Mouse (Mus musculus) left cerebral cortex, postnatal 10 days (tissue): ENCODE data around the gene Hps3. TPM values are rescaled to one million over a fixed set of nuclear protein-coding genes. Genes with fewer than 3 reads are reported as not detected.
"Not testable (repeated sequence)": the region's sequence is repeated elsewhere in the genome, so short reads cannot be mapped to it uniquely, and the experiment has no call there.

Experiments
- DNase-seq, 2 experiments: peaks; one replicate each; pipeline ENCODE4 v3.0.0; 2021 to 2022; ENCODE audit warnings: low spot score in 2 of 2, mixed read lengths in 1 of 2; ENCODE audit errors: extremely low spot score in 1 of 2
- intact Hi-C: fragments of 180-260 bp; cut with DNase I; formaldehyde crosslinking; loops from one replicate; pipeline ENCODE4 v1.15.1; 2025
- total RNA-seq, 2 experiments: library from RNA; stranded (reverse); gene quantifications; 2 replicates each; pipeline ENCODE4 v1.2.3; 2021

The Hps3 gene
- total RNA-seq, 2 experiments from 2014 or later, result 20.0 to 20.5 TPM

GRCm38 (mm10) chr3:20010905-20011304 lies 24.2 kb downstream of the Hps3 start:
- DNase-seq, intact Hi-C loops: not testable (repeated sequence)

GRCm38 (mm10) chr3:20010464-20010863 lies 24.7 kb downstream of the Hps3 start:
- intact Hi-C loops, result no loop called here
- no peak for DNase-seq

GRCm38 (mm10) chr3:20007759-20008158 lies 27.4 kb downstream of the Hps3 start:
- DNase-seq, result no peak
- intact Hi-C loops, result no loop called here

DNA sequence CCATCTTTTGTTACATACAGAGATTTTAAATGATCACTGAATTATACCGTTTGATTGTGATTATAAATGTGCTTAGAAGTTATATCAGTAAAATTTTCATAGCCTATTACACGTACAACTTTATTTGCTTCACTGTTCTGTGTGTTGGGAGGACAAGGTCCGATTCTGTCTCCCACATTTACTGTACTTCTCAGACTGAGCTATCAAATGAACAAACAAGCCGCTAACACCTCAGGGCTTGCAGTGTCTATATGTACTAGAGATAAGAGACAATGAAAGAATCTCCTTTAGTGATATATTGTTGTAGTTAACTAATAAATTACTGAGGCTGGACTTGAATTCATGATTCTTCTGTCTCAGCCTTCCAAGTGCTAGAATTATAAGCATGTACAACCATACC lies 27.8 kb downstream of the Hps3 start:
- no peak for DNase-seq
- intact Hi-C loops, result no loop called here

DNA sequence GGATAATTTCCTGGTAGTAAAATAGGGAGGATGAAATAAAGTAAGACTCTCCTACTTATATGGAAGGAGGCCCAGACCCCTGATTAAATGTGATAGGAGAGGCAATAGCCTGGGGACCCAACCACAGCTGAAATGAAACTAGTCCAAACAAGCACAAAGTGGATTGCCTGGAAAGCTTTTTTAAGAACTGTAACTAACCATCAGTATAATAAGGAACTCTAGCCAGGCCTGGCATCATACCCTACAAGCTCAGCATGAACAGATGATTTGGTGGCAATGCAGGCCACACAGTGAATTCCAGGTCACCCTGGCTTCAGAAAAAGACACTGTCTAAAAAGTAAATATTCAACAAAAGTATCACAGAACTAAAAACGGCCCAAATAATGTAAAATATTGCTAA lies 29.5 kb downstream of the Hps3 start:
- intact Hi-C loops, result no loop called here
- DNase-seq, result no peak

- intact Hi-C loops, result no loop called here
These were observed 30.7 kb downstream of the Hps3 start for GRCm38 (mm10) chr3:20004422-20004821.

DNA sequence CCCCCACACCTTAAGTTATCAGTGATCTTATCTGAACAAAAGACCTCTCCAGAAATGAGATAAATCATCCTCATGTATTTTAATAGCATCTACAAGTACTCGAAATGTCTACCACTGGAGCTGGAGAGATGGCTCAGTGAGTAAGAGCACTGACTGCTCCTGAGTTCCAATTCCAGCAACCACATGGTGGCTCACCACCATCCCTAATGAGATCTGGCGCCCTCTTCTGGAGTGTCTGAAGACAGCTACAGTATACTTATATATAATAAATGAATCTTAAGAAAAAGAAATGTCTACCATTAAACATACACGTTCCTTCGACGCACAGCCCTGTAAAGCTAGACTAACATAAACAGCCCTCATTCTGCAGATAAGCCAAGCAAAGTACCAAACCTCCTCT lies 32.3 kb downstream of the Hps3 start:
- DNase-seq, result no peak

More at GRCm38 (mm10) chr3:20004422-20004821, 30.7 kb downstream of the Hps3 start:
- no peak for DNase-seq

DNA sequence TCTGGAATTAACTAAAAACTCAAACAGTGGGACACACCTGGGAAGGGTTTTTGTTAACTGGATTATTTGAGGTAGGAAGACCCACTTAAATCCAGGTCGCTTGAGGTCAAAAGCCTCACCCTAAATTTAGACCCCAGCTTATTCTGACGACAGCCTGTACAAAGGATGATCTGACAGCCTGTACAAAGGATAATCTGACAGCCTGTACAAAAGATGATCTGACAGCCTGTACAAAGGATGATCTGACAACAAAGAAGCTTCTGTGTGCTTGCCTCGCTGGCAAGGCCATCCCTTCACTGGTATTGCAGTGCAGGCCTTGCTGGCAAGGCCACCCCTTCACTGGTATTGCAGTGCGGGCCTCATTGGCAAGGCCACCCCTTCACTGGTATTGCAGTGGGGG lies 34.3 kb downstream of the Hps3 start:
- no peak for DNase-seq
- intact Hi-C loops, result no loop called here

More for the DNA sequence above, 32.3 kb downstream of the Hps3 start:
- intact Hi-C loops, result no loop called here

GRCm38 (mm10) chr3:19999551-19999950 lies 35.6 kb downstream of the Hps3 start:
- peak in 1 of 2 experiments; percentile 22 for DNase-seq
- intact Hi-C loops, result no loop called here

DNA sequence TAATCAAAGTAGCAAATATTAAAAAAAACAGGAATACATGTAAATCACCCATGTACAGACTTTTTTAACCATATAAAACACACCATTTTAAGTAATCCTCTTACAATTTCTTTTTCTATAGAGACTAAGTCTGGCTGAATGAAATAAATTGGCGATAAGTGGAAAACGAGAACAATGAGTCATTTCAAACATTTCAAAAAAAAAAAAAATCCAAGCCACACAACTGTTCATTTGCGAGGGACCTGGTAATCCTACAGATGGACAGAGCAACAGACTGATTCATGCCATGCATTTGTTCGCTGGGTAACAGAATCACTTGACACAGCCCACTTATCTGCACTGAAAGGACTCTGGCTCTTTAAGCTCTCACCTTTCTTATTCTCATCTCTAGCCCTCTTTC lies 42.7 kb downstream of the Hps3 start:
- no peak for DNase-seq
- intact Hi-C loops, result no loop called here

- DNase-seq, result no peak
- intact Hi-C loops, result no loop called here
These were observed 45.1 kb downstream of the Hps3 start for GRCm38 (mm10) chr3:19990031-19990430.

- no peak for DNase-seq
- intact Hi-C loops, result no loop called here
These were observed 49.0 kb downstream of the Hps3 start for GRCm38 (mm10) chr3:19986123-19986522.

DNA sequence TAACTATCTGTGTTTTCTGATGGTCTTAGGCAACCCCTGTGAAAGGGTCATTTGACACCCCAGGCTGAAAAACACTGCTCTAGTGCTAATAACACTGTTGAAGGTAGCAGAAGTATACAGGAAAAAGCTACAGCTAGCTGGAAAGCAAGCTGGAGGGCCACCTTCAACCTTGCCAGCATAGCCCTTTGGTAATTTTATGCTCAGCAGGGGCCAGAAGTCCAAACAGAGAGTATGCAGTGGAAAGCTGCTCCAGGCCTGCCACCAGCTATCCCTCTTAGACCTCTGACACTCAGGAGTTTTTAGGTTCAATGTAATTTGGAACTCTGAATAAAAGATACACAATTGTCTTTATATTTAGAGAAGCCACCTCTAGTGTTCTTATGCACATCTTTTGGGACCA lies 52.3 kb downstream of the Hps3 start:
- no peak for DNase-seq
- intact Hi-C loops, result no loop called here

DNA sequence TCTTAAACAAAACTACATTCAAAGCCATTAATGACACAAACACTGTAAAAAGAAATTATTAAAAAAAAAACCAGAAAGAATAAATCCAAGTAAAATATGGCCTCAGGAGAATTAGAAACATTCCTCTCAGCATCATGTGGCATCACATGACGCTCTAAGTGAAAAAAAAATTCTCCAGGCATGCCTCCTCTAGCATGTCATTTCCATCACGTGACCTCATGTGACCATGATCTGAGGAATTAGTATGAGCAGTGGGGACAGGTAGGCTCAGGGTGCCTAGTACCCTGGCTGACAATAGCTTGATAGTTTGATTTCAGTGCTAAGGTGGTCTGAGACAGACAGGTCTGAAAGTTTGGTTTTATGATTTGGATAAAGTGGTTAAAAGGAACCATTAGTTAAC lies 54.0 kb downstream of the Hps3 start:
- no peak for DNase-seq
- intact Hi-C loops, result no loop called here

- intact Hi-C loops, result no loop called here
- DNase-seq, result peak in 1 of 2 experiments; percentile 20
These were observed 56.6 kb downstream of the Hps3 start for GRCm38 (mm10) chr3:19978474-19978873.

- intact Hi-C loops, result no loop called here
- DNase-seq, result no peak
These were observed 69.0 kb downstream of the Hps3 start for GRCm38 (mm10) chr3:19966072-19966471.

DNA sequence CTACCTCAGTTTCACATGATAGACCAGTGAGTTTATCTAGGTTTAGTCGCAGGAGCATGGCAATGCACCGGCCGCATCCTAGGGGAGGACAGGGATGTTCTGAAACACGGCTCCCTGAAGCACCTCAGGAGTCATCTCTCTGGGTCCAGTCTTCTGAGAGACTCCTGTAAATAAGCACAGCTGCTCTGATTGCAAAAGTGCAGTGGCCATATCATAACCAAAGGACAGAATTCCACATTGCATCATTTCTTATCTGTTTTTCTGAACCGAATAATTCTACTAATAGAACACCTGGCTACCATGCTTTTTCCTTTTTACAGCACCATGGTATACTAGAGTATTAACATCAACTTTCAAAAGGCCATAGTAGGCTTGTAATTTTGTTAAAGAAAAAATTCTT lies 69.9 kb downstream of the Hps3 start:
- intact Hi-C loops, result no loop called here
- DNase-seq, result no peak

GRCm38 (mm10) chr3:19964625-19965188 lies 70.4 kb downstream of the Hps3 start:
- no peak for DNase-seq
- intact Hi-C loops, result no loop called here

DNA sequence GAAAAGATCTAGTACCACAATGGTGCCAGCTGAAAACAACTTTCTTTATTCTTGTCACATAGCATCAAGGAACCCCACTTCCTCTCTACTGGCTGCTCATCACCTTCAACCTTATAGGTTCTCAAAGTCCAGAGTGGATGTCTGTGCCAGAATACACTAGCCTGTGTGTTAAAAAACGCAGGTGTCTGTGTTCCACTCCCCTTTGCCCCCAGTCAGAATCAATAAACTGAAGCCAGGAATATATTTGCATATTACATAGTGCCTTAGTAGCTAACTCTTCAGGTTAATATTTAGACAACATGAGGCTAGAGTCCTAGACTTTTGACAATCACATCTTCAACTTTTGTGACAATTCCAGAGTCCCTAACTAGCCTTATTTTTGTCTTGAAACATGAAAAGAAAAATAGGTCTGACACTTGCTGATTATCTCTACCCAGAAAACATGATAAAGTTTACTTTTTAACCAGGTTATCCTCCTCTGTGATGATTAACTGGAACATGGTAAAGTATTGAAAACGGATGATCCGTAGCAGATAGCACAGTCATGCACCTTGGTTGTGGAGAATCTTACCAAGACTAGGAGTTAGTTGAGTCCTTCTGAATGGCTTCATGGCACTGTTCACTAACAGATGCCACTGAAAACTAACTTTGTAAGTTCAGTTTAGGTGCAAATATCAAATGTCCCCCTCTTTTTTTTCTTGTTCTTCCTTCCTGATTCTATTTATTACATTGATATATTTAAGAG lies 72.2 kb downstream of the Hps3 start:
- DNase-seq, result no peak
- intact Hi-C loops, result no loop called here

DNA sequence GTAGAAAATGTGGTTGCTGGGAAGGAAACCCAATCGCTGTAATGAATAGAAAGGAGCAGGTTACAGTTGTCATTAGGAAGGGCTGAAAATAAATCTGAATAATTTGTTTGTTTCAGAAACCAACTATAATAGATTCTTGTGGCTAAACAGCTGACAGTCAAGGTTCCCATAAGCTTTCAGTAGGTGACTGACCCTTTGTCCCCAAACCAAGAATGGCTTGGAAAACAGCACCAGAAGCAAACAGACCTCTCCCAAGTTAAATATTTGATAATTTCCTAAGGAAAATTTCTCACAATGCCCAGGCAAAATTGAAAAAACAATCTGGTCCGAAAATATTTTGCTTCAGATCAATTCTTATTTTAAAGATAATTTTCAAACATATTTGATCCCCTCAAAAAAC lies 73.8 kb downstream of the Hps3 start:
- no peak for DNase-seq
- intact Hi-C loops, result no loop called here
